Mouse (Mus musculus): ENCODE results near the gene Gm21292. TPM values are rescaled to one million over a fixed set of nuclear protein-coding genes. Genes with fewer than 3 reads are reported as not detected.
"Not testable (repeated sequence)": the region's sequence is repeated elsewhere in the genome, so short reads cannot be mapped to it uniquely, and the experiment has no call there.

Gm21292 gene
- polyA plus RNA-seq (2012; rRNA removed), result not detected in 2 replicates

DNA sequence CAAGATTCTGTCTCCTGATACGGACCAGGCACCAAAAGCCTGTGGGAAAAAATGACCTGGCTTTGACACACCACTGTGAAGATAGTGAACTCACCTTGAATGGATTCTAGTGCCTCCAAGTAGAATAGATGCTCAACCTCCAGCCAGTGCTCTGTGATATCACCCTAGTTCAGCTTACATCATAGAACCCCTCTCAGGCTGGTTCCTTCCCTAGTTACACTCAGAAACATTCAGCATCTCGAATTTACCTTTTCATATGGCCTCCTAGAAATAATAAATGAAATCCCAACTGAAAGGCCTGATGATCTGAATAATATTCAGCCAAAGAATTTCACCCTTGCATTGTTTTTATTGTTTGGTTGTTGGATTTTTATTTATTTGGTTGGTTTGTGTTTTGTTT, at the start of gene Gm21292:
TSS of gene Gm21292 (minus strand) at position 101 of the 400 bp plus-strand sequence.
- 32% methylated on average over 2 of the region's 2 CpGs for WGBS
- not testable (repeated sequence) for DNase-seq; H3K36me3 ChIP-seq (ENCODE audit: control insufficient read depth, insufficient read depth, low read length); H3K4me1 ChIP-seq (replicated peaks; ENCODE audit: control insufficient read depth, insufficient read depth, low read length); H3K27ac ChIP-seq (ENCODE audit: control insufficient read depth, insufficient read depth, low read length); H3K4me3 ChIP-seq (ENCODE audit: control insufficient read depth, insufficient read depth, low read length); H3K27me3 ChIP-seq (ENCODE audit: control insufficient read depth, insufficient read depth, low read length)

Other genes starting within 250 kb of the Gm21292 start
- gene Gm21721, start 68.3 kb upstream of the Gm21292 start, polyA plus RNA-seq (2012; rRNA removed), result not detected in 2 replicates
- gene Gm21812, start 213.3 kb upstream of the Gm21292 start, polyA plus RNA-seq (2012; rRNA removed), result not detected in 2 replicates